Mouse (Mus musculus): ENCODE measurements around the gene Map3k4.

The Map3k4 gene

DNA sequence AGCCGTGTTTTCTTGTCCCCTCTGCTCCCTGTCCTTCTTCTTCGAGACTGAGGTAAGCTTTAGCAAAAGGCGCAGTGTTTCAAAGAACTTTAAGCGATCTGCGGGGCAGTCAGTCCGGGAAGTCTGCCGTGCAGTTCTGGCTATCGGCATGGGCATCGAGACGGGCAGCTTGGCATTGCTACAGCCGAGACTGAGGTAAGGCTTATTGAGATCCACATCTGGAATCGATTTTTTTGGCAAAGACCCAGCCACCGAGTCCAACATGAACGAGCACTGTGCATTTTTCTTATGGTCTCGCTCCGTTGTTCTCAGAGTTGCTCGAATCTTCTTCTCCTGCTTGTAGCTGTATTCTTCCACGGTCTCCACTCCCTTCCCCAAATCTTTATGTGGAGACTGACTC, 46.8 kb downstream of the Map3k4 start:
- DNase-seq (ENCODE audit: inconsistent ontology term), result no peak

- no peak for DNase-seq (ENCODE audit: inconsistent ontology term)
Observed at GRCm38 (mm10) chr17:12268538-12268937, 50.1 kb downstream of the Map3k4 start.

DNA sequence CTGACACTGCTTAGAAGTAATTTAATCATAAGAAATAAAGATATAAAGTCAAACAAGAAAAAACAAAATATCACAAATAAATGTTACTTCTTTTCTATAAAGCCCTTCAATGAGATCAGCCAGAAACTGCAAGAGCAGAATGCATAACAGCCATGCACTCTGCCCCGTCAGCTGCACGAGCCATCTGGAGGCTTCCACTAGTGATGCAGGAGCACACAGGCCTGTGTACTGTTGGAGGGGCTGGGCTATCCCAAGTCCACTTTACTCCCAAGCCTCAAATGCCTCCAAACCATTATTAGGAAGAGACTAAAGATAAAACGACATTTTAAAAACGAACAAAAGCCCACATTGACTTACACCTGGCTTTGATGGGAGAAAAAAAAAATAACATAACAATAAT, 50.5 kb downstream of the Map3k4 start:
- DNase-seq (ENCODE audit: inconsistent ontology term), result no peak

DNA sequence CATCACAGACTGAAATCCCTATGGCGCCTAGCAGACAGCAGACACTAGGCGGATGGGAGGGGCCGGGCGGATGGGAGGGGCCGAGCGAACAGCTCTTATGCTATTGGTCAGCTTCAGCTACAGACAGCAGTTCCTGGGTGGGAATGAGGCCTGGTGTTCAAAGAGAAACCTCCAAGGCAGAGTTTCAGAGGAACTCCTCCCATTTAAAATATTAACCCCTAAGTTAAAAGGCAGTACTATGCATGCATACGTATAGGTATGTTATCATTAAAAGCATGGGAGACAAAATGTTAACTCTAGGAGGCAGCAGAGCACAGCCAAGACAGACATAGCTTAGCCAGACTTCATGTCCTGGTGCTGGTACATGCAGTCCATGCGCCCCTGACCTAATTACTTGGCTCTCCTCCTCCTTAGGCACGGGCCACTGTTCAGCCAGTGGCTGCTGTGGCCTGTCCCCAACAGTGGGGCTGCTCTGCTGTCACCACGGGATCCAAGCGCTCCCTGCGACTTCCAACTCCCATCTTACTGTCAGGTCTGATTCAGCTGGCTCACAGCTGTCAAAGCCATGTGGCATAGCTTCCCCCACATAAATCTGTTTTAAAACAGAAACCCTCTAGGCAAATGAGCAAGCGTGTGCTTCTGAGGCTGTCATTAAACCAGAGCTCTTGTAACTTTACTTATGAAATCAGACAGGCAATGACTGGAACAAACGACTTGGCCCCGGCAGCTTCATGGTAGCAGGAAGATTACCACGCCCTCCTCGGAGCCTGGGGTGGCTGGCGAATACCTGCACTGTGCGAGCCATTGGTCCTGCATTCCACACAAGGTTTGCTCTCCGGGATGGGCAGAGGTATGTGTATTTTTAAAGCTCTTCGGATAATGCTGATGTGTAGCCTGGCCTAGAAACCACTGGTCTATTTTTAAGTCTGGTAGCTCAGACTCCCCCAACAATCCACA, 52.3 kb downstream of the Map3k4 start:
- DNase-seq (ENCODE audit: inconsistent ontology term), result peak; percentile 73

DNA sequence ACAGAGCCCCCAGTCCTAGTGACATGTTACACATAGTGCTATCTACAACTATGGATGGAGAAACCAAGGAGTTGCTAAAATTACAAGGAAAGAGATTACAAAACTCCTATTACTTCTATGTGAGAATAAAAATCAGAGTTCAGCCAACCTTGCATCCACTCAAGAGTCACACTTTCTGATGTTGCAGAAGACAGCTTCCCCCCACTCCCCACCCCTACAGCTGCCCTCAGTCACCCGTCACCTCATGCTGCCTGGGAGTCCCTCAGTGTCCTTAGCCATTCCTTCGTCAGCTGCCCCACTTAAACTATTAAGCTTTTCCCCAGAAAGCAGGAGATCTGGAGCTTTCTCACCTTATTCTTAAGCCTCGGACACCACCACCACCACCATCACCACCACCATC, 54.3 kb downstream of the Map3k4 start:
- DNase-seq (ENCODE audit: inconsistent ontology term), result no peak

DNA sequence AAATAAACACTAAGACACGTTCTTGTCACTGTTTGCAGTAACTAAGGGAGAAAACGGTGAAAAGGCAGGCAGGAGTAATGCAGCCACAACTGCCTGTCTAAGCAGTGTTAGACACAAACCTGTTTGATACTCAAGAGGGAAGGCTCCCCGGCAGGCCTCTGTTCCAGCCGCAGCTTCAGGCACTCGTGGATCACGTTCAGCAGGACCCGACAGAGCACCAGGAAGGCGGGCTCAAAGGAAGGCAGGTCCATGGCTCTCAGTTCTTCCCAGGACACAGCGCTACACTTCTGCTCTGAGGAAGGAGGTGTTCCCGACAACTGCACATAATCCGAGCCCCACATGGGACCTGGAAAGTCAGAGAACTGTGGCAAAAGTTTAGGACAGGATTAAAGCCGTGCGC, 54.8 kb downstream of the Map3k4 start:
- DNase-seq (ENCODE audit: inconsistent ontology term), result no peak

- DNase-seq (ENCODE audit: inconsistent ontology term), result no peak
Observed at GRCm38 (mm10) chr17:12262851-12263250, 55.7 kb downstream of the Map3k4 start.

DNA sequence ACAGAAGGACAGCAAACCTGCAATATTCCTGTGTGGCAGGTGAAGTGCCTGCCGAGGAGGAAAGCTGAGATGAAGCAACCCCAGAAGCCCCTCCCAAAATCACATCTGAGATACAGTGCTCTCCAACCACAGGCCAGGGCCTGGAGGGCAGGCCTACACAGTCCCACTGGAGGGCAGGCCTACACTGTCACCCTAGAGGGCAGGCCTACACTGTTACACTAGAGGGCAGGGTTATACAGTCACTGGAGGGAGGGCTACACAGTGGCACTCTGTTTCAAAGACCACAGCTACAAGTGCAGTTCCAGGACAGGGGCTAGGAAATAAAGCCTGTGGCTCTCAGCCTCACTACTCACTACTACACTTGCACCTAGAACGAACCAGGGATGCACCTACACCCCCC, 56.7 kb downstream of the Map3k4 start:
- DNase-seq (ENCODE audit: inconsistent ontology term), result peak; percentile 40

DNA sequence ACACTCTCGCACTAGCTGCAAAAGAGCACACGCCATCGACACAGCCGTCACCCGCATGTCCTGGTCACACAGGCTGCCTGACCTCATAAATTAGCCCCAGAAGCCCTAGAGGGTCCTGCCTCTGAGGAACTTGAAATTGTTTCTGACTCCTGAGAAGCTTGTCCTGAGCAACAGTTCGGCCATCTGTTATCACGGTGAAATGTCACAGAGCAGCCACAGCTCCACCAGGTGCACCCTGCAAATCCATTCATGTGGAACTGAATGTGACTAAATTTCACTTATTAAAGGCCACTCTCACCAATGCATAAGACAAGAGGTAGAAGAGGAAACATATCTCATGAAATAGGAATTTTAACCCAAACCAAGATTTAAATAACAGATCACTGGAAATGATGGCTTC, 57.2 kb downstream of the Map3k4 start:
- DNase-seq (ENCODE audit: inconsistent ontology term), result no peak

- DNase-seq (ENCODE audit: inconsistent ontology term), result no peak
Observed at GRCm38 (mm10) chr17:12259957-12260356, 58.6 kb downstream of the Map3k4 start.

DNA sequence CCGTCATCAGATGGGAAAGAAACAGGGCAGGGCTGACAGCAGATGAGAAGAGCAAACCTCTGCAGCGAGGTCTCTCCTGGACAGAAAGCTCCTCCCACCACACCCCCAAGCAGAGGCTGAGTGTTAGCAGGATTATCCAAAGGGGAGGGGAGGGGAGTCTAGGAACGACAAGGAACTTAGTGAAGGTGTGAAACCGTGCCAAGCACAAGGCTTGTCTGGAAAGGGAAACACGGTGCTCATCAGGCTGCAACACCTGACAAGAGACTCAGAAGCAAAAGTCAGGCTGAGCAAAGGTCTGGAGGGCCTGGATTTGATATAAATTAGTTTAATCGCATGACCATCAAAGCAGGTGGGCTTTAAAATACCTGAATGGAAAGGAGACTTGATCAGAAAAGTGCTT, 60.1 kb downstream of the Map3k4 start:
- no peak for DNase-seq (ENCODE audit: inconsistent ontology term)

- no peak for DNase-seq (ENCODE audit: inconsistent ontology term)
Observed at GRCm38 (mm10) chr17:12256142-12256541, 62.5 kb downstream of the Map3k4 start.

DNA sequence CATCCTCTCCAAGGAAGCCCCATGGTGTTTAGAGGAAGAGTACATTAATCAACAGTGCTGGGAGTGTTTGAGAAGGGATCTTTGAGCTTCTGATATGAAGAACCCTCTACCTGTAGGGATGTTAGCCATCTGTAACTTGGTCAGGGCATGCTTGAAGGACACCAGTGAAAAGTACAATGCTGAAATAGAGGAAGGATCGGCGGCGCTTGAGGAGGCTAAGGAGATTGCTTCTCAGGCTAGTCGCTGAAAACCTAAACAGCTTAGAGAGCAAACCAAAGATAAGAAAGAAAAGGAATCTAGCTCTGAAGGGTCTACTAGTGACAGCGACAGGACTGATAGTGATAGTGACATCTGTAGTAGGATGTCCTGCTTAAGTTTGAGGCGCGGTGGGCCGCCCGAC, 68.0 kb downstream of the Map3k4 start:
- DNase-seq (ENCODE audit: inconsistent ontology term), result no peak

GRCm38 (mm10) chr17:12249783-12250504, 68.7 kb downstream of the Map3k4 start:
- DNase-seq (ENCODE audit: inconsistent ontology term), result no peak

GRCm38 (mm10) chr17:12240701-12241100, 77.9 kb downstream of the Map3k4 start:
- no peak for DNase-seq (ENCODE audit: inconsistent ontology term)

GRCm38 (mm10) chr17:12232724-12233123, 85.9 kb downstream of the Map3k4 start:
- no peak for DNase-seq (ENCODE audit: inconsistent ontology term)

DNA sequence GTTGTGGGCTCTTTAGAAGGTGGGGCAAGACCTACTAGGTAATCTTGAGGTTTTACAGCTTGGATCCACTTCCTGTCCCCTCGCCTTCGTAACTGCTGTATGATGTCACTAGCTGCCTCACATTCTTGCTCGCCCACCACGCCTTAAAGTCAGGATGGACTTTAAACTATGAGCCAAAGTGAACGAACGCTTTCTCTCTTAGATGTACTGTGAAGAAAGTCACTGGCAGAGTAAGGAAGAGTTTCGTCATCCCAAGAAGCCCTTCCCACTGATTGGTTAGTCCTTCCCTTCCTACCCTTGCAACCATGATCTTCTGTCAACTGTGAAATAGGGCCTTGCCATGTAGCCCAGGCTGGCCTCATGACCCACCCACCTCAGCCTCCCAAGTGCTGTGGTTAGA, 87.5 kb downstream of the Map3k4 start:
- DNase-seq (ENCODE audit: inconsistent ontology term), result no peak

DNA sequence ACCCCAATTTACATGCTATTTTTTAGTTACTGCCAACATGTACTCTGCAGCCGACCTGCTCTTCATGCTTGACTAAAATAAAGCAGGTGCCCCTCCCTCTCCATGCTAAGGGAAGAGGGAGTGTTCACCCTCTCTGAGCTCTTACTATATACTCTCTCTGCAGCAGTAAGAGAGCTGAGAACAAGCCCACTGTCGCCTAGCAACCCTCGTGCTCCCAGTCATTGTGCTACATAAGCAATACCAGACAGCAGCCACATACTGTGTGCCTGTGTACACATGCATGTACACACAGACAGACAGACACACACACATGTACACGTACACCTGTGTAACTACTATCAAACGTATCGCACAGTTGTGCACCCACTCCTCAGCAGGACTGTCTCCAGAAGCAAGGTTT, 88.4 kb downstream of the Map3k4 start:
- no peak for DNase-seq (ENCODE audit: inconsistent ontology term)

DNA sequence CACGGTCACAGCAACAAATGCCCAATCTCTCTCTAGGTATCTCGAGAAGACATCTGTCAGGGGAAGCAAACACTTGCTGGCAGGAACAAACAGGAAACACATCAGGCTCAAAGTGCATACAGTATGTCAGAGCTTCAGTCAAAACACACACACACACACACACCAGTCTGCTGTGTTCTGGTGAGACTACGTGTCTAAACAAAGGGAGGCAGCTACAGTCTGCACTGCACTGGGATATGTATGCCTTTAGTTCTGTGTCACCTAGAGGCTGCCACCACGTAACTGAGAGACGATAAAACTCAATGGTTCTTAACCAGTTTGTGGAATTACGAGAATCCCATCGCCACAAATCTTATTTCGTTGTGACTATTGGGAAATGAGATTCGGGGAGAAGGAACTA, 88.8 kb downstream of the Map3k4 start:
- DNase-seq (ENCODE audit: inconsistent ontology term), result no peak

GRCm38 (mm10) chr17:12228471-12228870, 90.1 kb downstream of the Map3k4 start:
- no peak for DNase-seq (ENCODE audit: inconsistent ontology term)

- DNase-seq (ENCODE audit: inconsistent ontology term), result no peak
Observed at GRCm38 (mm10) chr17:12228001-12228400, 90.6 kb downstream of the Map3k4 start.

DNA sequence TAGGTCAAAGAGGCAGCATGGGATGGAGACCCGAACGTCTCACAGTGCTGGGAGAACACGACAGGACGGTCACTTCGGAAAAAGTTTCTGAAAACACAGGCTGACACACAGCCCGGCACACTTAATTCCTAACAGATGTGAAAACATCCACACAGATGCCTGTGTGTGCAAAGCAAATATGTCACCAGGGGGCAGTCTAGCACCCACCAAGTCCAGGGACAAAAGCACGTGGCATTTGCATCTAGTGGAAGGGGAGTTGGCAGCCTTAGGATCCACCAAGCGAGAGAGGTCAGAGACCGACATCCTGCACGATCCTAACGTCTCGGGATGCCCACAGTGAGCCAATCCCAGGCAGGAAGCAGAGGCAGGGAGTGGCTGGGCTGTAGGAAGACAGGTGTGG, 92.0 kb downstream of the Map3k4 start:
- DNase-seq (ENCODE audit: inconsistent ontology term), result no peak

- no peak for DNase-seq (ENCODE audit: inconsistent ontology term)
Observed at GRCm38 (mm10) chr17:12225227-12225626, 93.4 kb downstream of the Map3k4 start.
